Mouse (Mus musculus): ENCODE measurements at regions not wholly inside any gene's neighbourhood (a gene's known extent, or its start where the extent isn't known, plus 50 kb on each side); places are given as distances from the start of the nearest gene placed in this dataset.

DNA sequence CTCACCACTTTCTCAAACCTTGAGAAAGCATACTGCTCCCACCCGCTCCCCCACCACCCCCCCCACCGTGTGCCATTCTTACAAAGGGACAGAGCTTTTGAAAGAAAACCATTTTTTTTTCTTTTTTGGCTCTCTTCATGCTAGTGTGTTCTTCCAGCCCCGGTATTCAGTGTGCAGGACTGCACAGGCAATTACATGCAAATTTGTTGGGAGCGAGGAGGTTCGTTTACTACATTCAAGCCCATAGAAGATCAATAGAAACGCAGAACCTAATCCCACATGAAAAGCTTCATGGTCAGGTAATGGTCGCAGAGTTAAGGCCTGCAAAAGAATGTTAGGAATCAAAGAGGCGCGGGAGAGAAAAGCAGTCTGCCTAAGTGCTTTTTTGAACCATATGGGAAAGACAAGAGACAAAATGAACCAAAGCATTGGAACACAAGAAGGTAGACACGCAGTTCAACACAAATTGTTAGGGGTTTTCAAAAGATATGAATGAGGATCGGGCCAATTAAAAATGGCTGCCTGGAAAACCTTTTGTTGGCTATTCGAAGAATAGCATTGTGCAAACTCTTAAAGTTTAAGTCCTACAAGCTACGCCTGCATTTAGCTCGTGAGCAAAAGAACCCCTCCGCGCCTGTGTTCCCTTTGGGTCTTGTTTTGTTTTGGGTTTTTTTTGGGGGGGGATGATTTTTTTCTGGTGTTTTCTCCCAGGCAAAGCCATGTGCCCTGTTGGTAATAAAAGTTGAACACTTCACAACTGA lies 166.6 kb upstream of the Id4 start:
- DNase-seq (ENCODE audit: low spot score): no peak

DNA sequence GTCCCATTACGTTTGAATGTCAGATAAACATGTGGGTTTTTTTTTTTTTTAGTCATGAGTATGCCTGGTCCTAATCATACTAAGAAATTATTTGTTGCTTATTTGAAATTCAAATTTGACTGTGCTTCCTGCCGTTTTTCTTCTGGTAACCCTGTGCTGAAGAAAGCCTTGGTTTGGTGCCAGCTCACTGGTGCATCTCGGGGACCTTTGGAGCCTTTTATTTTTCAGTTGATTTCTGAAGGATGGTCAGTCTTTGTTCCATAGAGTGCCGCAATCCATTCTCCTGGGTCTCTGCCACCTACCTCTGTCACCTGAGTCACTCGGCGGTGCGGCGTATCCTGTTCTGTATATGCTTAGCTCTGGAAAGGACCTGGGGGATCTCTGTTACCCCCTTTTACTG lies 158.9 kb upstream of the Id4 start:
- DNase-seq (ENCODE audit: low spot score): no peak

DNA sequence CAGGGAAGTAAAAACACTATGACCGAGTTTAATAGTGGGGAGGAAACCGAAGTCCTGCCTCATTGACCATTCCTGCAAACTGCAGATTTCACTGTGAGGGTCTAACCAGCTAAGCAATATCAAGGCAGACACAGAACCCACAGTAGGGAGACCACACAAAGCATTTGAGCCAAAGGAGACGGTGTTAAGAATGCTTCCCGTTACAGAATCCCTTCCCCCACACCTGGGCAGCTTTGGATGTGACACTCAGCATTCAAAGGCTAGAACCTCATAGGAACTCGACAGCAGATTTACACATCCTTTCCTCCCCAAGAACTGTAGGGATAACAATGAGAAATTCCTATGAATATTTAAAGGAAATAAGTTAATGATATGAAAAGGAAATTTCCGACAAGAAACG lies 158.5 kb upstream of the Id4 start:
- no peak for DNase-seq (ENCODE audit: low spot score)

DNA sequence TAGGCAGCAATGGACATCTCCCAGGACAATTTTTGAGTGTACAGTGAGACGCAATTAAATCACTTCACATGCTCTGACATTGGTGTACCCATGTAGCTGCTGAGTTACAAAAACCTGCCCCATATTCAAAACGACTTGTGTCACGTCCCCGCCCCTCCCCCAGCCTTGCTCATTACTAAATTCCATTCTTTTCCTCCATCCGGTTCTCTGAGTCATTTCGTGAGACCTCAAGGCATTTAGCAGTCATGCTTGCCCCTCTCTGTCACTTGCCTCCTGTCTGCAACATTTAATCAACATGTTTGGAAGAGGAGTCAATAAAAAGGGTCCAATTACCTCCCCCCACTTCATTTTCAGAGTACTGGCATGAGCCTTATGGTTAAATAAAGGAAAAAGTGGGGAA lies 156.3 kb upstream of the Id4 start:
- DNase-seq (ENCODE audit: low spot score): no peak

DNA sequence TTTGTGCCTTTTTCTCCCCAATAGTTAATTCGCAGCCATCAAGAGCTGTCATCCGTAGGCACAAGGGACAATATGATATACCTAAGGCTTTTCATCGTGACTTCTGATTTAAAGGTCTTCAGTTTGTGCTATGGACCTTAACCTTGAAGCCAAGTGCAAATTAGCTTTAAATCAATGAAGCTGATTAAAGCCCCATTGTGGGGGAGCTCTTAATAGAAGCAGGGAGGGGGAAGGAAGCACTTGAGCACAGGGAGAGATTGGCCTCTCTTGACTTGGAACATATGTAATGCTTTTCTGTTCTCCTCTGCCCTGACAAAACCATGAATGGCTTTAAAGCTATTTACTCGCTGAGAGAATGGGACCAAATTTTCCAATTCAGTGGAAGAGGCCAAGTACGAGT lies 154.1 kb upstream of the Id4 start:
- DNase-seq (ENCODE audit: low spot score): no peak

DNA sequence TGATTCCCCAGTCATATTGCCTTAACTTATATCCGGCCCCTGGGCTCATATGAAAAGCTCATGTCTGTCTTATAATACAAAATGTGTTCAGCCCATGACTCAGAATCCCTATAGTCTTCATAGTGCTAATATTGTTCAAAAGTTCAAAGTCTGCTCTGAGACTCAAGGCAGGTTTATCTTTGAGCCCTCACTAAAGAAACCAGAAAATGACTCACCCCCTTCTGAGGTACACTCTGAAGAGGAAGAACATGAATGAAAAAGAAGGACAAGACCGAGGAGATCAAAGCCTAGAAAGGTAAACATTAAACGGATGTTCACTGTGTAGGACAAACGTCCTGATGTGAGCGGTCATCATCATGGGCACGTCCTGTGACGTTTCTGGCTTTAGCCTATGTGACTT lies 145.1 kb upstream of the Id4 start:
- no peak for DNase-seq (ENCODE audit: low spot score)

DNA sequence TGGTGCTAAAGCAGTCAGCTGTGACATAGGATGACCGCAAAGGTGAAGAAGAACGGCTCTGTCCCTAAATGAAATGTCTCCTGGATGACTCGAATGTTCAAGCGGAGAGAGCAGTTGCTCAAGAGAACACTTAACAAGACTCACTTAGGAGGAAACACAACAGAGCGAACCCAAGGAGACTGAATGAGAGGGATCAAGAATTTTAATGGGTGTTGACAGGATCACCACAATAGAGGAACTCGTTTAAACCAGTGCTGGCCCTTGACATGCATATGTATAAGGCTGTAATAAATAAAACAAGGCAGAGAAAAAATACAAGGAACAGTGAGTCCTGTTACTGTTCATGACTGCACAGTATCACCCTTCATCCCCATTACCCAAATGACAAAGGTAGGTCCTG lies 134.4 kb upstream of the Id4 start:
- no peak for DNase-seq (ENCODE audit: low spot score)

DNA sequence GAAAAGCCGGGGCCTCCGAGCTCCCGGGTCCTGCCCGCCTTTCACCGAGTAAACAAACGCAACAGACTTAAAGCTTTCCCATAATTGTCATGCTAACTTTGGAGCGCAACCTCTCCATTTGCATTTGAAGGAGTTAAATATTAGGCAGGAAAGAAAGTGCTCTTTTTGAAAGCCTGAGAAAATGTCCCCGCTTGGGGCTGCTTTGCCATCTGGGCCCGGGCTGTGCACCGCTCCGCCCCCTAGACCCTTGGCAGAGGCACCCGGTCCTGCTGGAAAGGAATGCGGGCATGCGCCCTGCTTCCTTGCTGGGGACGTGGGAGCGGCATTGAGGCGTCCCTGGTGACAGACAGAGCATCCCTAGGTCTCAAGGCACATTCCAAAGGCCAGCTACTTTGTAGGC lies 130.3 kb upstream of the Id4 start:
- peak; percentile 24 for DNase-seq (ENCODE audit: low spot score)

DNA sequence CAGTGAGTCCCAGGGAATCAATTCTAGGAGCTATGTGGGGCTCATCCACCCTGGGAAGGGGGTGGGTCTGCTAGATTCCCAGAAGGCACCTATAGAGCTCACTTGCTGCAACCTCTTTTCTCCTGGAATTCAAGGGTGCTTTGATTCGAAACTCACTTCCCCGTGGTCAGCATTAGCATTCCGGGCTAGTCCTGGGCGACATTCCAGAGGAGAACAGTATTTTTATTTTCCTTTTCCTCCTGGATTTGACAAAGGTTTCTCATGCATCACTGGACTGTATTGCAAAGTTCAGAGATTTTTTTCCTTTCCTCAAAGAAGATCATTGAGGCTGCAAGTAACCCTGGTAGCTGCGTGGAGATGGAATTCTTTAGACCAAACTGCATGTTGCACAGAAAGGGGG lies 129.3 kb upstream of the Id4 start:
- no peak for DNase-seq (ENCODE audit: low spot score)

DNA sequence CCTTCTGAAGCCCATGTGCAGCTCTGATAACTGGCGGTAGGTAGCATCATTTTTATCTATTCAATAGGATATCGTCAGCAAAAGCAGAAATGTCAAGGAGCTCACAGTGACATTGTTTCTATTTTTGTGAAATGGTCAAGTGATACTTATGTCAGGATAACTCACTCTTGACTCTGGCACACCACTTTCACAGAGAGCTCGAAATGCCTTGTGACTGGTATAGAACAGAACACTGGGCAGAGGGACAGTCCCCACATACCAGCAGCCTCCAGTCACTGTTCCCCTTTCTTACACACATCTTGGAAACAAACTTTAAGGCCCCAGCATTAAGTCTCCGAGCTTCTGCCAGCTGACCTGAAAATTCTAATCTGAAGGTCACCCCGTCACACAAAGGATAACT lies 115.1 kb upstream of the Id4 start:
- no peak for DNase-seq (ENCODE audit: low spot score)

DNA sequence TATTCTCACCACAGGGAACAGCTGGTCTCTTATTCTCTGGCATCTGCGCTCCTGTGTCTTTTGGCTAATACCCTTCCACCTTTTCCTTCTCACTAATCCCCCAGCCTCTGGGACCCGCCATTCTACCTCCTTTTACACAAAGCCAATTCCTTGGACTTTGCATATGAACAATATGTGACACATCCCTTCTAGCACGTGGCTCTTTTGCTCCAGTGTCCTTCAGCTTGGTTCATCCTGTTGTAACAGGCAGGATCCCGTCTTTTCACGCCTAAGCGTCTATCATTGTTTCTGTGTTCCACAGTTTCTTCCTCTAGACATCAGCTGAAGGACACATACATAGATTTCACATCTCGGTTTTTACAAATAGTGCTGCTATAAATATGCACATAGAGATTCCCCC lies 114.0 kb upstream of the Id4 start:
- no peak for DNase-seq (ENCODE audit: low spot score)

DNA sequence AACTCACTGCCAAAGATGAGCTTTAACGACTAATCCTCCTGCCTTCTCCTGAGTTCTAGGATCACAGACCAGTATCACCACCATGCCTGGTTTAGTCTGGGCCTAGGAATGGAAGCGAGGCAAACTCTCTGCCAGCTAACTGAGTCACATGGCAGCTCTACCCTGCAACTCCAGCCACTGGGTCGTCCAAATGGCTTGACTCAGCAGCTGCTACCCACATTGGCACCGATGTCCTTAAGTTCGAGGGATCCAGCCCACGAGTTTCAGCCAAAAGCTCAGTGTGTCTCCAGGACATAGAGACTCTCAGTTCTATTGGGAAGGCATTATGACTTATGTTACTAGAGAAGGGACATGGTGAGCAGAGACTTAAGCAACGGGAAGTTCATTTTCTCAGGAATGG lies 107.8 kb upstream of the Id4 start:
- no peak for DNase-seq (ENCODE audit: low spot score)

DNA sequence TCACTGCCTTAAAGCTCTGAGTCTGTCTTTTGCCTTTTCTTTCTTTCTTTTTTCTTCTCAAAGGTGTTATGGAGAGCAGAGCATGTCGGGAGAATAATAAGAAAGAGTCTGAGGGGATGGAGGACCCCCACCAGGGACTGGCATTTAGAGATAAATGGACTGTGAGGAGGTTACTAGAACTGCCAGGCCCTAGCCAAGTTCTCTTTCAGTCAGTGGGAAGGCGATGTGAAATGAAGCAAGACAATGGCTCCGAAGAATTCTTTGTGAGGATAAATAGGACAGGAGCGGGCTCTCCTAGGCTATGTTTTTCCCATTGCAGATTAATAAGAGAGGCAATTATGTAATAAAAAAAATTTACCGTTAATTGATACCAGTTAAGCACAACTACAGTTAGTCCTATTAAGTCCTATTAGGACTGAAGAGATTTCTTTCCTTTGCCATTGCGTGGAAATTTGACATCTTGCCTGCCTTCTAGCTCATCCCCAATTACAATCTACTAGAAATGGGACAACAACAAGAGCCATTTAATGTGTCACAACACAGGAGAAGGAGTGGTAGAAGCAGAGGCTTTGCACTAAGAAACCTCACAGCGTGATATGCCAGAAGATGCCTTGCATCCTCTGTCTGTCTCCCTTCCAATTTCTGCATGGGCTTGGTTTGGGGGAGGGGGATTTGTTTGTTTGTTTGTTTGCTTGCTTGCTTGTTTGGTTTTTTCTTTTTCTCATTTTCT lies 107.2 kb upstream of the Id4 start:
- DNase-seq (ENCODE audit: low spot score): no peak

DNA sequence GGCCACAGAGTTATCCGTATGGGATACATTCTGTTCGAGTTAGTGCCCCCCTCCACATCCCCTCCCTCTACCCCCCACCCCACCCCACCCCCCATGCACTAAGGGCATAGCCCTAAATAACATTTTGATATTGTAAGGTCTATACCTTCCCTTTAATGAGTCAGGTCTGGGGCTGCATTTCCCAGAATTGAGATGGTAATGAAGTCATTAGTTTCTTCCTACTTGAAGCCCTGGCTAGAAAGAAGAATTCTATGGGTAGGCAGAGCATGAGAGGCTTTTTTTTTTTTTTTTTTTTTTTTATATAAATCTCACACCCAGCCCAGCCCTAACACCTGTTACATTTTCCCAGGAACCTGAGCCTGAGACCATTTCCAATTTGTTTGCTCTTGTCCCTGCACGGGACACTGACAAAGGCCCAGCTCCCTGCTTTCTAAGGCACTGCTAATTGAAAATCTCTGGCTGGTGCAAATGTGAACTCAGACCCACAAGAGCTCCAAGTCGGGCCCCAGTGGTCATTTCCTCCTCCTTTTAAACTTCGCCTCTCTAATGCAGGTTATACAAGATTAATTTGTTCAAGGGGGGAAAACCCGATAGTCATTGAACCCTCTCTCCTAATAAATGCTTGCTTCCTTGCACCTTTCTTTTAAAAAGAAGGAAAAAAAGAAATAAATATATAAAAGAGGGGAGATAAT lies 106.5 kb upstream of the Id4 start:
- DNase-seq (ENCODE audit: low spot score): no peak

DNA sequence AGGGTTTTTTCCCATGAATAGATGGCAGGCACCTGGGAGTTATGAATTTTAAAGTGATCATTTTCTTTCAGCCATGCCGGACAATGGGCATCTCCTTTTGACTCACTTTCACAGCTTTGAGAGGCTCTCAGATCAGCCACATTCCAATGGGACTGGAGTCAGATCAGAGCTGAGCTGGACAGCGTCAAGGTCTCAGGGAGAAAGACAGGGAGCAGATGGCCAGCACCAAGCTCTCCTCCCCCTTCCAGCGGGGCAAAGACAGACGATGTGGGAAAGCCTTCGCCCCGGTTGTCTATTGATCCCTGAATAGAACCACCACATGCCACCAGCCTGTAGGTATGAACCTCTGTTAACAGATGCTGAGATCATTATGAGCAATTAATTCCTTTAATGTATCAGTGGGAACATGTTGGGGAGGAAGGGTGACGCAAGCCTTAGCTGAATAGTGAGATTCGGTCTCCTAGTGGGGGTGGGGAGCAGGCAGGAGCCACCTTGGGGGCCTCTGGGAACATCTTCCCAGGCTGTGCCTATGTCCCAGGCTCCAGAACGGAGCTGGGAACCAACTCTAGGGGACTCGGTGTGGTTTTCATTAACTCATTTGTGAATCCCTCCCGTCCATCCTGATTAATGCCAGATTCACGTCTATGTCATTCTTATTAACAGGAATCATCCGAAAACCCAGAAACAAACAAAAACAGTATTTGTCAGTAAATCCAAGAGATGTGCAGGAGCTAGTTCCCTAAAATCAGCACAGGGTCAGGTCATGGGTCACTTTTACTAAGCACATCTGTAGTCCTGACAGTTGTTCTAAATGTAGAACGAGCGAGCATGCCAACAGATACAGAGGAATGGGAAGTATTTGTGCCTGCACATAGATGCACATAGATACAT lies 101.8 kb upstream of the Id4 start:
- peak; percentile 50 for DNase-seq (ENCODE audit: low spot score)

DNA sequence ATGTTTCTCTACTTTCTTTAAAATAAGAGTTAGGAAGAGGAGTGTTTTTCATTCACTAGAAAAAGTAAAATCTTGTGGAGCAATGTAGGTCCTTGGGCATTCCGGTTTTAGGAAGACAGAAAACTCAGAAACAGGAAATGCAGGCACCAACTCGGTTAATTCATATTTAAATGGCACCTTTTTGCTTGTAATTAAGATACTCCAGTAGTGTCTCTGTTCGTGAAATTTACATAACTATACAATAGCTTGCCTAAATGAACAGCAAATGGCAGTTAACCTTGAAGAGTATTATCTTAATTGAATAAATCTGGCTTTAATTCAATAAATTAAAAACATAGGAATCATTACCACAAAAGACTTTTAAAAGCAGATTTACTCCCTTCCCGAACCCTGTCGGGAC lies 100.9 kb upstream of the Id4 start:
- DNase-seq (ENCODE audit: low spot score): no peak

DNA sequence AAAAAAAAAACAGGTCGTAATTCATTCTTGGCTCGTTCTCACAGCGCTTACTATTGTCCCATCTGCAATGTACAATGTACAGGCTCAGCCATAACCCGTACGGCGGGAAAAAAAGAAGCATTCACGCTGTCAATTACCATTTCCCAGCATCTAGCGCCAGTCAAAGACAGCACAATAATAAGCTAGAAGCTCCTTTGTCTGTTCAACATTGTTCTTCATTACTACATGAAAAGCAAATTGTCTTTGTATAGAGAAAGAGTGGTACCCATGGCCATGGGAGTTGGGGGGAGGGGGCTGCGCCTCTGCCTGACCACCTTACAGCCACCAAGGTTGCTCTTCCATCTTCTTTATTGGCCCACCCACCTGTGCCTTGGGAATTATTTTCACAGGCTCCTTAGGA lies 99.7 kb upstream of the Id4 start:
- no peak for DNase-seq (ENCODE audit: low spot score)

DNA sequence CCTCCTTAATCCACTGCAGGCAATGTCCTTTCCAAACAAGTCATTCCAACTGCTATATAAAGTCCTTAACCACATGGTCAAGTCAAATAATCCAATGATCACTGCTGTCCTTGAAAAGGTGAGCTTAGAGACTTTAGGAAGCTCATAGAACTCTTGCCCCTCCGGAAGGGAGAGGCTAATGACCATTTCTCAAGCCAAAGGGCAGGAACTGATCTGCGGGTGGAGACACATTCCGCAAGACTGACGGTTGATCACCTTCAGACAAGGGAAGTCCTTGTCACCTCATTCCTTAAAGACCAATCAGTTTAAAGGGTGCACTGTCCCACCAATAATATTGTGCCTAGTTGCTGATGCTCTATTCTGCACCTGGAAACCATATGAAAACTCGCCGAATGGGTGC lies 96.4 kb upstream of the Id4 start:
- no peak for DNase-seq (ENCODE audit: low spot score)

DNA sequence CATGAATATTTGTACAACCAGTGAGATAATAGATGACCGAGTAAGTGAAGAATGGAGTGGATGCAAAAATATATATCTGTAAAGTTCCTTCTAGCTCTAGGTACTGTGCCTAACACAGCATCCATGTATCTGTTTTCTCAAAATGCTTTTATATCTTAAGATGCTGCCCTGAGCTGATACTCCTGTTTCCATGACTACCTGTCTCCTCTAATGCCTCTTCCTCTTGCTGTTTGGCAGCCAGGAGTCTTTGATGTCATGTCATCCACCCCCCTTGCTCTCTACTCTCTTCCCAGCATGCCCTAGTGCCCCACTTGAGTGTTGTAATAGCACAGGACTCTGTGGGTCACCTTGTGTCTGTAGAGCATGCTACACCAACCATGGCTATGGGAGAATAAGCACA lies 95.2 kb upstream of the Id4 start:
- DNase-seq (ENCODE audit: low spot score): no peak

DNA sequence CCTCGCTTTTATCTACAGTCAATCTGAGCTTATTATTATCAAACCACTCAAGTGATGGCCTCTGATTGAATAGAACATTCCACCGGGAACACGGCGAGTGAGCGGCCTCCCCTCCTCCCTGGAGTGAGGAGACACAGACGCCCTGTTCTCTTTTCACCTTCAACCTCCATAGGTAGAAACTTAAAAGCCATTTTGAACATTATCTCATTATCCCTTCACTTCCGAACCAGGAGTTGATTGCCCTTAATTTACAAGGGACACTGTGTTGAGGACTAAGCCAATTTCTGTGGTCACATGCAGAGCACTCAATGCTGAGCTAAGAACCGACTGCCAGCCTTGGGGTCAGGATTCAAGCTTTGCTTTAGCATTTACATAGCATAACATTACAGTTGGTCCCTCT lies 93.1 kb upstream of the Id4 start:
- no peak for DNase-seq (ENCODE audit: low spot score)

DNA sequence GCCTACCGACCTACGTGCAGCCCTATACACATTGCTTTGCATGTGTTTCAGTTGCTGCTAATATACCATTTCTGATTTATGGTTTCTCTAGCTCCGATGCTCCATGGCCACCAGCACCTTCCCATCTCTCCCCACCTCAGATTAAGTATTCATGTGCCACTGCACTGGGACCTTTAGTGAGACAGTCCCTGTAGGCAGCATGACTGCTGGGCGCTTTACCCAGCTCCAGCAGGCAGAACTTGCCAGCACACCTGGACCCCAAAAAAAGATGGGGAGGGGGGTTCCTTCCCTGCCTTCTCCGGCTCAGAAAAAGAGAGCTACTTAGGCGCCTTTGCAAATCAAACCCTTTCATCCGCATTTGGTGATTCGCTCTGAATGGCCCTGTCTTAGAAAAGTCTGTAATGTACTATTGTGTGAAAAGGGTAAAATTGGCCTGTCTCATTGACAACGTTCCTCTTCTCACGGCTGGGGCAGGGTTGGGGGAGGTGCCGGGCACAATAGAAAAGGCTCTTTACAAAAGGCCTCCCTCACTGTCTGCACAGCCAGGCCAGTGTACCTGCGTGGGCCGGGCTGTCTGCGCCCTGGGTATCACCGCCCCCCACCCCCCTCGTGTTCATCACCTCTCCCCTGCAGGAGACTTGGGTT lies 89.6 kb upstream of the Id4 start:
- DNase-seq (ENCODE audit: low spot score): no peak

DNA sequence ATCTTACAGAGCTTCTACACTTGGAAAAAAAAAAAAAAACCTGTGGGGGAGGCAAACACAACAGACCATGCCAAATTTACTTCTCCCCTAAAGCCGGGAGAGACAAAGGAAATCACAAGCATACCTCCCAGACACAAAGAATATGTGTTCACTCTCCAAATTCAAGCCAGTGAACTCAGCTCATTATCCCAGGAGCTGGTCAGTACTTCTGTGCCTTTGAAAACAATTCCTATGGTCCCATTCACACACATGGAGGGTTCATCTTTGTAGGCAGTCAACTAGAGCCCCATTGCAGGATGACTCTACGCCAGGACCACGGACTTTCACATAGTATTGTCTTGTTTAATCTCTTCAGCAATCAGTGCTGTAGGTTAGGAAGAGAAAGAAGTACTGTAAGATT lies 89.0 kb upstream of the Id4 start:
- DNase-seq (ENCODE audit: low spot score): no peak

Measured in yolk sac, embryonic 10.5 days (tissue).